Mouse (Mus musculus) neural tube, embryonic 15.5 days (tissue): ENCODE results near the gene Efemp1. TPM values are rescaled to one million over a fixed set of nuclear protein-coding genes. Genes with fewer than 3 reads are reported as not detected.

Source experiments
- ATAC-seq: fragments of 200-750 bp; cut with Nextera tagmentation; 2 replicates; pipeline ENCODE4 v1.8.0; 2017; ENCODE audit warnings: mild to moderate bottlenecking, moderate TSS enrichment, moderate library complexity; ENCODE audit not compliant: low FRiP score
- H3K27ac ChIP-seq: fragments of 300-500 bp; sonication (generic); replicated peaks from 2 replicates; pipeline ENCODE4 v1.5.1; 2015; ENCODE audit warnings: mild to moderate bottlenecking, inconsistent platforms
- H3K27me3 ChIP-seq: fragments of 300-500 bp; sonication (generic); replicated peaks from 2 replicates; pipeline ENCODE4 v1.6.1; 2015; ENCODE audit warnings: inconsistent platforms
- H3K36me3 ChIP-seq: fragments of 300-500 bp; sonication (generic); 2 replicates; pipeline ENCODE4 v1.6.1; 2015; ENCODE audit warnings: inconsistent platforms
- H3K4me1 ChIP-seq: fragments of 300-500 bp; sonication (generic); 2 replicates; pipeline ENCODE4 v1.6.1; 2015; ENCODE audit warnings: inconsistent platforms
- H3K4me2 ChIP-seq: fragments of 300-500 bp; sonication (generic); 2 replicates; pipeline ENCODE4 v1.6.1; 2015; ENCODE audit warnings: inconsistent platforms, mild to moderate bottlenecking, moderate library complexity
- H3K4me3 ChIP-seq: fragments of 300-500 bp; sonication (generic); replicated peaks from 2 replicates; pipeline ENCODE4 v1.5.1; 2015; ENCODE audit warnings: mild to moderate bottlenecking, inconsistent platforms
- H3K9ac ChIP-seq: fragments of 300-500 bp; sonication (generic); replicated peaks from 2 replicates; pipeline ENCODE4 v1.6.1; 2015; ENCODE audit warnings: mild to moderate bottlenecking, inconsistent platforms
- H3K9me3 ChIP-seq: fragments of 300-500 bp; sonication (generic); replicated peaks from 2 replicates; pipeline ENCODE4 v1.6.1; 2016; ENCODE audit warnings: inconsistent platforms
- WGBS: fragments of 180-500 bp; shearing (Covaris S2); methylation state at CpG from one replicate; pipeline ENCODE4 v1.1.7; 2015; ENCODE audit warnings: mixed read lengths; 5-methylcytosine and 5-hydroxymethylcytosine counted together
- polyA plus RNA-seq: library from polyadenylated mRNA; unstranded; fragments of >200 nt; fragmentation: Nextera tagmentation; extraction: Ambion mirVana; gene quantifications from 2 replicates; pipeline ENCODE4 v1.2.1, GENCODE M21; 2015

The Efemp1 gene
- polyA plus RNA-seq, 1 experiment from 2014 or later, result 4.2 TPM

DNA sequence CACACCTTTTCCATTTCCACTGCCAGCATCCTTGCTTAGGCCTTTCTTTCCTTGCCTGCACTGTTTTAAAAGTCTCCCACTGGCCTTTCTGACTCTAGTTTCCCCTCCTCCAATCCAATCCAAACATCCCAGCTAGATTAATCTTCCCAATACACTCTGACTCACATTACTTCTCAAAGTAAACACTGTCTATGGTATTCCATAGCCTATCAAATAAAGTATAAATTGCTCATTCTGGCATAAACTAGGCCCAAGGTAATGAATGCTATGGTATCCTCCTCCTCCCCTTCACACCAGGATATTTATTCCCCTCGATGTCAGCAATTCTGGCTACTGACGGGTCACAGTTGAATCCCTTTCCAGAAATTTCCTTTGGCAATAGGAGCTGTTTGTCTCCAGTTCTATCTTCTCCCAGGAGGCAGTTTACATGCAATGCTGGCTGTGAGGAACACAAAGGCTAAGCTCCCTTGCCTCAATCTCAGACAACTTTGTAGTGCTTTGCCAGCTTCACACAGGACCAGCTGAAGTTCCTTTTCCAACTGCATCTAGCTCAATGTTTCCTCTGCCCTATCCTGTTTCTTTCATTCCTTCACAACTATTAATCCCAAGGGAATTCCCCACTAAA is 98.7 kb downstream of the Efemp1 start:
- WGBS, result 62% methylated on average over 2 of the region's 2 CpGs
- H3K4me2 ChIP-seq, result no peak overlapping the region

DNA sequence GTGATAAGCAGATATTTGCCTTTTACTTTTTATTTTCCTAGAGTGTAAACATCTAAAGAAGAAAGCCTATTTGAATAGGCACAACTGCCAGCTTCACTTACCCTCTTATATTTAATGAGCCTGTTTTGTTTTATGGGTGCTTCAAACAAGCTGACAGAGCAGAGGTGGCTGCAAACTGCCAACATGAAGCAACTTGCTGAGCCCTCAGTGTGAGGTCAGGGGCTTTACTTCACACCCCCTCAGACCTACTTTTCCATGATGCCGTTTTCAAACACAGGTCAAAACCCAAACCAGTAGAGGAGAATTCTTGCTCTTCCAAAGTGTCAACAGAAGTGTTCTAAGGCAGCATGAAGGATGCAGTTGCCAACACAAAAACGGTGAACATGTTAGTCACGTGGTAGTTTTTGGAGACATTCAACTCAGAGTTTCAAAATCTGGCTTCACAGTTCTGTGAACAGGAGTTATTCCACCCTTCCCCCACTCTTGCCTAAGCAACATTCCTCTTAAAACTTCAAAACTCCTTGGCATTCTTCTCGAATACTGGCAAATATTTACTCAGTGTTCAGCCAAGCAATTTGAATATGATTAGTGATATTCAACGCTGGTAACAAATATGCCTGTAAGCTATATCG is 101.8 kb downstream of the Efemp1 start:
- WGBS, result 78% methylated on average over 6 of the region's 6 CpGs

More for the DNA sequence above, 98.7 kb downstream of the Efemp1 start:
- H3K9me3 ChIP-seq, result no peaks in the 10 kb centered on the region
- no peak overlapping the region for H3K27ac ChIP-seq
- H3K27me3 ChIP-seq, result no peaks in the 10 kb centered on the region
- H3K36me3 ChIP-seq, result no peaks in the 10 kb centered on the region
- ATAC-seq, result no peak
- no peak overlapping the region for H3K4me3 ChIP-seq
- H3K9ac ChIP-seq, result no peak overlapping the region
- H3K4me1 ChIP-seq, result no peaks in the 10 kb centered on the region

DNA sequence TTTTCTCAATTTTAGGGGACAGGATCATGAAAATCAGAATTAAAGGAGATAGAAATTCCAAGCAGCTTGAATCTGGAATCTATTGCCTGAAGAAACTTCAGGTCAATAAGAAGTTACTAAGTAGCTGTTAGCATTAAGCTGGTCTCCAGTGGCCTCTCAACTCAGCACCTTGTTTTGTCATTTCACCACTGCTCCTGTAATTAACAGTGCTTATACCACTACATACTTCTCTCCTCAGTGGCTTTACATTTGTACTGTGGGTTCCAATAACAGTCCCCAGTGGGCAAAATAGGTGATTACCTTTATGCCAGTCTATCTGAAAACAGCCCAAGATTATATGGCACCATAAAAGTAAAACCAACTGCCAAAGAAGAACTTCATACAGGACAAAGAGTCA is 102.3 kb downstream of the Efemp1 start:
- H3K27me3 ChIP-seq, result no peaks in the 10 kb centered on the region
- no peak overlapping the region for H3K4me3 ChIP-seq
- no peak overlapping the region for H3K27ac ChIP-seq
- H3K4me1 ChIP-seq, result no peaks in the 10 kb centered on the region
- H3K36me3 ChIP-seq, result no peaks in the 10 kb centered on the region
- H3K9me3 ChIP-seq, result no peaks in the 10 kb centered on the region
- no peak overlapping the region for H3K4me2 ChIP-seq
- H3K9ac ChIP-seq, result no peak overlapping the region
- ATAC-seq, result no peak

More for the DNA sequence above, 101.8 kb downstream of the Efemp1 start:
- H3K4me1 ChIP-seq, result no peaks in the 10 kb centered on the region
- no peak overlapping the region for H3K4me2 ChIP-seq
- no peaks in the 10 kb centered on the region for H3K27me3 ChIP-seq
- H3K9me3 ChIP-seq, result no peaks in the 10 kb centered on the region
- no peak for ATAC-seq
- no peak overlapping the region for H3K4me3 ChIP-seq
- H3K9ac ChIP-seq, result no peak overlapping the region
- H3K27ac ChIP-seq, result no peak overlapping the region
- H3K36me3 ChIP-seq, result no peaks in the 10 kb centered on the region

DNA sequence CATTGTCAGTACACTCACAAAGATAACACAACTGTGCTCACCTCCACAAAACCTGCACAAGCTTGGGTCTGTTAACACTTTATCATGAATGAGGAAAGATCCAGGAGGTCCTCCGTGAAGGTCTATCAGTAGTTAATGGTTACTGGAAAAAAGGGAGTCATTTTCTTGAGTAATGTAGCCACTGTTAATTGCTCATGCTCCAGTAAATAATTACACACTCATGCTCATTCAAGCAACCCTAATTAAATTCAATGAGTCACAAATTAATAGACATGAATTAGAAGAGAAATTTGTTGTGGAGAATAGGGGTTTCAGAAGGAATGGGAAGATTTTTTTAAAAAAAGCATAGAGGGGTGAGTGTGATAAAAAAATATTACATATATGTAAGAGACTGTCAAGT is 108.4 kb downstream of the Efemp1 start:
- H3K9me3 ChIP-seq, result no peaks in the 10 kb centered on the region
- no peaks in the 10 kb centered on the region for H3K27me3 ChIP-seq
- H3K4me2 ChIP-seq, result no peak overlapping the region
- H3K27ac ChIP-seq, result no peak overlapping the region
- WGBS, result 71% methylated on average over 1 of the region's 1 CpGs
- H3K4me1 ChIP-seq, result no peaks in the 10 kb centered on the region
- H3K9ac ChIP-seq, result no peak overlapping the region
- no peak for ATAC-seq
- H3K4me3 ChIP-seq, result no peak overlapping the region
- H3K36me3 ChIP-seq, result no peaks in the 10 kb centered on the region
